Mouse (Mus musculus): ENCODE data around the gene Olfr24. TPM values are rescaled to one million over a fixed set of nuclear protein-coding genes. Genes with fewer than 3 reads are reported as not detected.

Olfr24 gene
- polyA plus RNA-seq, 1 experiment from 2014 or later = not detected

DNA sequence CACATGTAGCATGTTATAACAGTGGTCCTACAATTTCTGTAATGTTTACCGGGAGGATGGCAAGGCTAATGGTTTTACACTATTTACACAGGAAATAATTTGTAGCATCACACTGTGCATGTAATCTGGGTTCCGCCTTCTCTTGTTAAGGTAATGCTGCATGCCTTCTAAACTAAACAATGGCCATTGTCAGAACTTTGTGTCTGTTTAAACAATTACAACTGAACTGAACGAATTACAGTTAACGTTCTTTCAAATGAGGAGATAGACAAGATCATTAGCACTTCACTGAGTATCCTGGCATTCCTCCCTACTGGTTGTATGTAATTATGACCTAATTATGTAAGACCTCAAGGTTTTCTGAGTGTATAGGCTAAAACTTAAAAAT, 41.1 kb downstream of the Olfr24 start:
- no peak overlapping the region for H3K4me3 ChIP-seq (ENCODE audit: low read depth, low read length)
- ATAC-seq = no peak
- no peaks in the 10 kb centered on the region for H3K36me3 ChIP-seq (ENCODE audit: control insufficient read depth, insufficient read depth)
- no peak for TF ChIP-seq CTCF (IDR thresholded peaks at IDR 0.05; ENCODE audit: low read depth)
- H3K9me3 ChIP-seq (ENCODE audit: control insufficient read depth) = no peaks in the 10 kb centered on the region
- no peak overlapping the region for H3K4me2 ChIP-seq (replicated peaks; ENCODE audit: low read depth)
- no peak overlapping the region for H3K27ac ChIP-seq (ENCODE audit: low read depth, low read length)
- H3K27me3 ChIP-seq (replicated peaks; ENCODE audit: control insufficient read depth, insufficient read depth, low read length) = no peaks in the 10 kb centered on the region
- no peaks in the 10 kb centered on the region for H3K4me1 ChIP-seq (replicated peaks; ENCODE audit: control insufficient read depth, insufficient read depth, low read length)
- H3K9ac ChIP-seq (ENCODE audit: low read depth, low read length) = no peak overlapping the region
- WGBS = 30% methylated on average over 4 of the region's 4 CpGs

DNA sequence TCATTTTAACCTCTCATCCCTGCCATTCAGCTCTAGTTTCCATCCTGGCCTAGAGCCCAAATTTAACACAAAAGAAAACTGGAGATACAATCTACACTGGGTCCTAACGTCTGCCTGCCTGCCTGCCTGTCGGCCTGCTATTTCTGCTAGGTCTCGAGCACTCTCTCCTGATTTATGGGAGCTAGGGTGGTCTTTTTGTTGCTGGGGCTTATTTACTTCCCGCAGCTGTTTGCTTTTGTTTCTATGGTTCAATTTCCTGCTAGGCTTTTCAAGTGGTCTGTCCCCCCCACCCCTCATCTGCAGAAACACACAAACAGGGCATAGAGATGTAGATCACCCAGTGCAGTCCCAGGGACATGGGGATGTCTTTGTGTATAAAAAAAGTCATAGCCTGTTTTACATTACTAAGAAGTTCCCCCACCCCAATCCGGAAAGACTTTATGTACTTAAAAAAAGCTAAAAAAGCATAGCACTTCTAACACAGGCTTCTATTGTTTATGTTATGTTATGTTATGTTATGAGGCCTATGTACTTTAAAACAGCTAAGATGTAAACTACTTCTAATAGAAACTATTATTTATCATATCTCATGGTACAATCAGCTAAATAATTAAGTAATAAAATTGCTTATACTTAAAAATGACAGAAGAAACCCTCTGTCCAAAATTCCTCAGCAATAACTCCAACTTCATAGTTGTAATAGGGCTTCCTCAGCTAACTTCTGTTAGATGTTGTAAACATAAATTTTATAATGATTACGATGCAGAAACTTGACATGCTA, 41.7 kb downstream of the Olfr24 start:
- WGBS = 25% methylated on average over 6 of the region's 6 CpGs
- Histone ChIP-seq H3K9me3 (ENCODE audit: control insufficient read depth) (no peaks in the 10 kb centered on the region), H3K4me2 (replicated peaks; ENCODE audit: low read depth) (no peak overlapping the region), H3K27me3 (replicated peaks; ENCODE audit: control insufficient read depth, insufficient read depth, low read length) (no peaks in the 10 kb centered on the region), H3K4me3 (ENCODE audit: low read depth, low read length) (no peak overlapping the region), H3K36me3 (ENCODE audit: control insufficient read depth, insufficient read depth) (no peaks in the 10 kb centered on the region), H3K27ac (ENCODE audit: low read depth, low read length) (no peak overlapping the region), H3K9ac (ENCODE audit: low read depth, low read length) (no peak overlapping the region), H3K4me1 (replicated peaks; ENCODE audit: control insufficient read depth, insufficient read depth, low read length) (no peaks in the 10 kb centered on the region)
- no peak for ATAC-seq
- TF ChIP-seq CTCF (IDR thresholded peaks at IDR 0.05; ENCODE audit: low read depth) = no peak

DNA sequence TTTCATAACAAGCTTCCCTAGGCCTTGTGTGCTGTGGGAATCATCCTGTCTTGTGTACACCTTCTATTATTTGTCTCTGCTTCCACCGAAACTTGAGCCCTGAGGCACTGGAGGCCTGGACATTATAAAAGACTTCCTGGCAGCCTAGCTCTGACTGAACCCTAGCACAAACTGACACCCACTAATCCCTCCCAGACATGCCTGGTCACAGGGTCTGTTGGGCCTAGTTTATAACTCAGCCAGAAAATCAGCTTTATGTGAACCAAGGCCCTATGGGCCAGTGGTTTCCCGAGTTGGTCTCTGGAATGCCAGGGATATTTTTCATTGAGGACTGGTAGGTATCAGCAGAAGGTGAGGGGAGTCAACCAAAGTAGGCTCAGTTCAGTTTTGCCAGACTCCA, 42.8 kb downstream of the Olfr24 start:
- H3K9me3 ChIP-seq (ENCODE audit: control insufficient read depth) = no peaks in the 10 kb centered on the region
- H3K4me1 ChIP-seq (replicated peaks; ENCODE audit: control insufficient read depth, insufficient read depth, low read length) = no peaks in the 10 kb centered on the region
- no peak overlapping the region for H3K4me3 ChIP-seq (ENCODE audit: low read depth, low read length)
- no peak for TF ChIP-seq CTCF (IDR thresholded peaks at IDR 0.05; ENCODE audit: low read depth)
- no peaks in the 10 kb centered on the region for H3K36me3 ChIP-seq (ENCODE audit: control insufficient read depth, insufficient read depth)
- no peak overlapping the region for H3K4me2 ChIP-seq (replicated peaks; ENCODE audit: low read depth)
- H3K27me3 ChIP-seq (replicated peaks; ENCODE audit: control insufficient read depth, insufficient read depth, low read length) = no peaks in the 10 kb centered on the region
- WGBS = 46% methylated on average over 2 of the region's 2 CpGs
- no peak overlapping the region for H3K9ac ChIP-seq (ENCODE audit: low read depth, low read length)
- ATAC-seq = no peak
- no peak overlapping the region for H3K27ac ChIP-seq (ENCODE audit: low read depth, low read length)

DNA sequence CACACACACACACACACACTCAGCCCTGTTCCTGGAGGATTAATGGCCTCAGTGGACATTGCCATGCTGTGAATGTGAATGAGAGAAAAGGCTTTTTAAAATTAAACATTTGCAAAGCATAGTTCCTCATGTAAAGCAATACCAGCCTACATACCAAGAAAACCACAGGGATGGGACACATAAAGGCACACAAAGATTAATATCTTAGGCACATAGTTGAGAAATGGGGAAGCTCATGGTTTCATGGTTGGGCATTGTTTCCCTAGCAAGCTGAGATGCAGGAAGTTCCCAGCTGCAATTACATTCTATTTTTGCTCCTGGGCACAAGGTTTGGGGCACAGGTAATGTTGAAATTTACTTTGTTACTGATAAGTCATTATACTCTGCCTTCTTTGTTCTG, 58.2 kb downstream of the Olfr24 start:
- Histone ChIP-seq H3K9ac (ENCODE audit: low read depth, low read length) (no peak overlapping the region), H3K4me2 (replicated peaks; ENCODE audit: low read depth) (no peak overlapping the region), H3K27me3 (replicated peaks; ENCODE audit: control insufficient read depth, insufficient read depth, low read length) (no peaks in the 10 kb centered on the region), H3K4me3 (ENCODE audit: low read depth, low read length) (no peak overlapping the region), H3K9me3 (ENCODE audit: control insufficient read depth) (no peaks in the 10 kb centered on the region), H3K36me3 (ENCODE audit: control insufficient read depth, insufficient read depth) (no peaks in the 10 kb centered on the region), H3K27ac (ENCODE audit: low read depth, low read length) (no peak overlapping the region), H3K4me1 (replicated peaks; ENCODE audit: control insufficient read depth, insufficient read depth, low read length) (no peaks in the 10 kb centered on the region)
- no peak for ATAC-seq
- TF ChIP-seq CTCF (IDR thresholded peaks at IDR 0.05; ENCODE audit: low read depth) = no peak

Other genes with a start within 250 kb of the Olfr24 start
- 1.3 TPM in 2 replicates for gene Muc16, start 89.5 kb downstream of the Olfr24 start, polyA plus RNA-seq (2015; fragmentation: Nextera tagmentation; extraction: Ambion mirVana)
- gene Olfr828, start 55.5 kb upstream of the Olfr24 start, polyA plus RNA-seq (2015; fragmentation: Nextera tagmentation; extraction: Ambion mirVana) = not detected in 2 replicates
- gene Olfr829, start 90.9 kb upstream of the Olfr24 start, polyA plus RNA-seq (2015; fragmentation: Nextera tagmentation; extraction: Ambion mirVana) = not detected in 2 replicates
- not detected in 2 replicates for gene Olfr830, start 110.7 kb upstream of the Olfr24 start, polyA plus RNA-seq (2015; fragmentation: Nextera tagmentation; extraction: Ambion mirVana)
- gene Olfr832, start 173.1 kb upstream of the Olfr24 start, polyA plus RNA-seq (2015; fragmentation: Nextera tagmentation; extraction: Ambion mirVana) = not detected in 2 replicates
- gene Olfr834, start 224.0 kb upstream of the Olfr24 start, polyA plus RNA-seq (2015; fragmentation: Nextera tagmentation; extraction: Ambion mirVana) = not detected in 2 replicates